Mouse (Mus musculus): Measurements from ENCODE around the gene Dld. TPM values are rescaled to one million over a fixed set of nuclear protein-coding genes. Genes with fewer than 3 reads are reported as not detected.

Dld gene
- total and polyA plus RNA-seq, 3 experiments: 10.7 to 214 (median 146) TPM

DNA sequence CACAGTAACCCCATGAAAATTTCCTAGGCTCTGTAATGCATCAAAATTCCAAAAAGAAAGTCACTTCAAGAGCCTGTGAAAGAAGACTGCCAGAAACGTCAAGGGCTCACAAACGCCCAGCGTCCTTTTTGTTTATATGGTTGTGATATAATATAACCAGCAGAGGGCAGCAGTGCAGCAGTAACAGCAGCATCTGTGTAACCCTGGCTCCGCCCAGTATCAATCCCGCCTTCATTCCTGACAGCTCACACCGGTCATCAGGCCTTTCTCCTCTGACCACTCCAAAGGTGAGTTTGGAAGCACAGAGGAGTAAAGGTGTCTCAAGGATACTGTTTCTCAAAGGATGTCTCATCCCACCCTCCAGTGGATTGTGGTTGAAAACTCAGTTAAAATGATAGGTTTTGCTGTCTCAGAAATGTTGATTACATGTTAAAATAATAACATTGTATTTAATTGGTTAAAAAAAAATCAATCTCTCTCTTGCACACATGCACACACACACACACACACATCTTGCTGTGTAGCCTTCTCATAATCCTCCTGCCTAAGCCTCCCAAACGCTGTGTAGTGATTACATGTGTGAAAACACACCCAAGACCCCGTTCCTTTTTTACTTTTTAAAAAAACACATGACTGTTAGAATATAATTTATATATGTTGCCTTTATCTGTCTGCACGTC is 23.5 kb upstream of the Dld start:
- Histone ChIP-seq H3K4me3 (ENCODE audit: low read depth, low read length) (no peak overlapping the region), H3K27me3 (ENCODE audit: insufficient read depth, low read length) (peaks cover 6% of the 10 kb centered on the region), H3K9me3 (replicated peaks) (no peaks in the 10 kb centered on the region), H3K36me3 (replicated peaks) (no peaks in the 10 kb centered on the region), H3K4me1 (ENCODE audit: insufficient read depth, low read depth, low read length) (peaks cover 25% of the 10 kb centered on the region; the same call in 1 of the 2 replicates)
- peak; percentile 29 for DNase-seq (ENCODE audit: low spot score)
- peak; percentile 51 for ATAC-seq (ENCODE audit: extremely low read depth, insufficient number of reproducible peaks, low FRiP score, poor library complexity, severe bottlenecking)
- TF ChIP-seq CTCF (IDR thresholded peaks at IDR 0.05; ENCODE audit: low read depth, low read length) (peak; percentile 69; the same call in 1 of the 2 replicates), POLR2AphosphoS5 (IDR thresholded peaks at IDR 0.05; ENCODE audit: insufficient replicate concordance, low read depth, low read length) (no peak), TAL1 (conservative IDR thresholded peaks at IDR 0.05; ENCODE audit: low read depth, low read length) (no peak)

DNA sequence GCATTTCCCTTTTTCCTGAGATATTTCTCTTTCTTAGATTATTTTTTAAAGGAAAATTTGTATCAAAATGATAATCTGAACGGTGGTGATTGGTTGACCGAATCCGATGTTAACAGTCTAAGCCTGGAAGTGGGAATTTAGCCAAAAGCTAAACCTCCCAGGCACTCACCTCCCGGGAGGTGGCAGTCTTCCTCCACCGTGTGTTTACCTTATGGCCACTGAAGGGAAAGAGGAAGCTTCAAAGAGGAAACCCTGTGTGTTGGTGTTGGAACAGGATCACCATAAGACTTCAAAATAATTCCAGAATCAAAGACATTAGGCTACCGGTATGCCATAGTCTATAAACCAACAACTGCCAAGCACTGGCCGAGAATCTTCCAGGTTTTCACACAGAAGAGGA is 18.4 kb upstream of the Dld start:
- Histone ChIP-seq H3K27me3 (ENCODE audit: insufficient read depth, low read length) (peaks cover 6% of the 10 kb centered on the region; the same call in 1 of the 2 replicates), H3K4me1 (ENCODE audit: insufficient read depth, low read depth, low read length) (peaks cover 5% of the 10 kb centered on the region; the same call in 1 of the 2 replicates), H3K9me3 (replicated peaks) (no peaks in the 10 kb centered on the region), H3K4me3 (ENCODE audit: low read depth, low read length) (no peak overlapping the region), H3K36me3 (replicated peaks) (no peaks in the 10 kb centered on the region)
- TF ChIP-seq CTCF (IDR thresholded peaks at IDR 0.05; ENCODE audit: low read depth, low read length) (no peak), TAL1 (conservative IDR thresholded peaks at IDR 0.05; ENCODE audit: low read depth, low read length) (no peak), GATA1 (IDR thresholded peaks at IDR 0.05; ENCODE audit: borderline replicate concordance, low read length) (no peak), POLR2AphosphoS5 (IDR thresholded peaks at IDR 0.05; ENCODE audit: insufficient replicate concordance, low read depth, low read length) (no peak), GATA2 (IDR thresholded peaks at IDR 0.05; ENCODE audit: borderline replicate concordance, low read depth, low read length) (no peak)
- ATAC-seq (ENCODE audit: extremely low read depth, insufficient number of reproducible peaks, low FRiP score, poor library complexity, severe bottlenecking): no peak
- no peak for DNase-seq (ENCODE audit: low spot score)

- Histone ChIP-seq H3K4me1 (ENCODE audit: insufficient read depth, low read depth, low read length) (no peaks in the 10 kb centered on the region), H3K4me3 (ENCODE audit: low read depth, low read length) (no peak overlapping the region), H3K36me3 (replicated peaks) (no peaks in the 10 kb centered on the region), H3K27me3 (ENCODE audit: insufficient read depth, low read length) (peaks cover 6% of the 10 kb centered on the region; the same call in 1 of the 2 replicates), H3K9me3 (replicated peaks) (no peaks in the 10 kb centered on the region)
- DNase-seq (ENCODE audit: low spot score) (no peak), ATAC-seq (ENCODE audit: extremely low read depth, insufficient number of reproducible peaks, low FRiP score, poor library complexity, severe bottlenecking) (no peak)
- no peak for TF ChIP-seq GATA1 (IDR thresholded peaks at IDR 0.05; ENCODE audit: borderline replicate concordance, low read length)
- TF ChIP-seq GATA2 (IDR thresholded peaks at IDR 0.05; ENCODE audit: borderline replicate concordance, low read depth, low read length): no peak
- TF ChIP-seq CTCF (IDR thresholded peaks at IDR 0.05; ENCODE audit: low read depth, low read length): no peak
- no peak for TF ChIP-seq POLR2AphosphoS5 (IDR thresholded peaks at IDR 0.05; ENCODE audit: insufficient replicate concordance, low read depth, low read length)
- no peak for TF ChIP-seq TAL1 (conservative IDR thresholded peaks at IDR 0.05; ENCODE audit: low read depth, low read length)
Observed at GRCm38 (mm10) chr12:31369118-31369517, 17.9 kb upstream of the Dld start.

- H3K4me1 ChIP-seq (ENCODE audit: insufficient read depth, low read depth, low read length): no peaks in the 10 kb centered on the region
- ATAC-seq (ENCODE audit: extremely low read depth, insufficient number of reproducible peaks, low FRiP score, poor library complexity, severe bottlenecking): no peak
- H3K9me3 ChIP-seq (replicated peaks): no peaks in the 10 kb centered on the region
- TF ChIP-seq GATA1 (IDR thresholded peaks at IDR 0.05; ENCODE audit: borderline replicate concordance, low read length) (no peak), POLR2AphosphoS5 (IDR thresholded peaks at IDR 0.05; ENCODE audit: insufficient replicate concordance, low read depth, low read length) (no peak), CTCF (IDR thresholded peaks at IDR 0.05; ENCODE audit: low read depth, low read length) (no peak), GATA2 (IDR thresholded peaks at IDR 0.05; ENCODE audit: borderline replicate concordance, low read depth, low read length) (no peak), TAL1 (conservative IDR thresholded peaks at IDR 0.05; ENCODE audit: low read depth, low read length) (no peak)
- peaks cover 6% of the 10 kb centered on the region; the same call in 1 of the 2 replicates for H3K27me3 ChIP-seq (ENCODE audit: insufficient read depth, low read length)
- no peaks in the 10 kb centered on the region for H3K36me3 ChIP-seq (replicated peaks)
- no peak overlapping the region for H3K4me3 ChIP-seq (ENCODE audit: low read depth, low read length)
- DNase-seq (ENCODE audit: low spot score): no peak
Observed at GRCm38 (mm10) chr12:31367721-31368120, 16.5 kb upstream of the Dld start.

GRCm38 (mm10) chr12:31366428-31366827 is 15.2 kb upstream of the Dld start:
- peaks cover 6% of the 10 kb centered on the region; the same call in 1 of the 2 replicates for H3K27me3 ChIP-seq (ENCODE audit: insufficient read depth, low read length)
- no peak for TF ChIP-seq POLR2AphosphoS5 (IDR thresholded peaks at IDR 0.05; ENCODE audit: insufficient replicate concordance, low read depth, low read length)
- no peak overlapping the region for H3K4me3 ChIP-seq (ENCODE audit: low read depth, low read length)
- H3K9me3 ChIP-seq (replicated peaks): no peaks in the 10 kb centered on the region
- no peaks in the 10 kb centered on the region for H3K36me3 ChIP-seq (replicated peaks)
- no peaks in the 10 kb centered on the region for H3K4me1 ChIP-seq (ENCODE audit: insufficient read depth, low read depth, low read length)
- DNase-seq (ENCODE audit: low spot score): no peak
- ATAC-seq (ENCODE audit: extremely low read depth, insufficient number of reproducible peaks, low FRiP score, poor library complexity, severe bottlenecking): no peak

GRCm38 (mm10) chr12:31350191-31350943 is 886 bp downstream of the Dld start:
- DNase-seq (ENCODE audit: low spot score): peak; percentile 6
- 0 out of 2 replicates have a peak, but pooled peaks have one; percentile 1 for ATAC-seq (ENCODE audit: extremely low read depth, insufficient number of reproducible peaks, low FRiP score, poor library complexity, severe bottlenecking)
- Histone ChIP-seq H3K9me3 (replicated peaks) (no peaks in the 10 kb centered on the region), H3K4me1 (ENCODE audit: insufficient read depth, low read depth, low read length) (peaks cover 26% of the 10 kb centered on the region), H3K36me3 (replicated peaks) (peaks cover 34% of the 10 kb centered on the region), H3K27me3 (ENCODE audit: insufficient read depth, low read length) (no peaks in the 10 kb centered on the region), H3K4me3 (ENCODE audit: low read depth, low read length) (peak overlapping the region; percentile 93)
- TF ChIP-seq GATA2 (IDR thresholded peaks at IDR 0.05; ENCODE audit: borderline replicate concordance, low read depth, low read length): no peak
- no peak for TF ChIP-seq POLR2AphosphoS5 (IDR thresholded peaks at IDR 0.05; ENCODE audit: insufficient replicate concordance, low read depth, low read length)
- TF ChIP-seq GATA1 (IDR thresholded peaks at IDR 0.05; ENCODE audit: borderline replicate concordance, low read length): no peak
- no peak for TF ChIP-seq TAL1 (conservative IDR thresholded peaks at IDR 0.05; ENCODE audit: low read depth, low read length)
- TF ChIP-seq CTCF (IDR thresholded peaks at IDR 0.05; ENCODE audit: low read depth, low read length): no peak
